Mouse (Mus musculus): ENCODE measurements around the gene Arl3.

GRCm38 (mm10) chr19:46606718-46607117, 33.7 kb upstream of the Arl3 start:
- TF ChIP-seq CTCF (IDR thresholded peaks at IDR 0.05; ENCODE audit: extremely low read depth, insufficient read depth, low read length) (no peak), POLR2A (IDR thresholded peaks at IDR 0.05; ENCODE audit: extremely low read depth, insufficient read depth, low read length) (no peak)
